Mouse (Mus musculus): Measurements from ENCODE around the gene Ncoa5.

The Ncoa5 gene

GRCm38 (mm10) chr2:165043729-165044128 lies 9.1 kb upstream of the Ncoa5 start:
- no peak for DNase-seq

GRCm38 (mm10) chr2:165043090-165043636 lies 8.5 kb upstream of the Ncoa5 start:
- peak; percentile 78 for DNase-seq

GRCm38 (mm10) chr2:165042126-165042525 lies 7.5 kb upstream of the Ncoa5 start:
- no peak for DNase-seq

GRCm38 (mm10) chr2:165037415-165037814 lies 2.7 kb upstream of the Ncoa5 start:
- no peak for DNase-seq

GRCm38 (mm10) chr2:165035058-165035431 lies 378 bp upstream of the Ncoa5 start:
- DNase-seq = no peak

GRCm38 (mm10) chr2:165033306-165033705 lies 1.4 kb downstream of the Ncoa5 start:
- no peak for DNase-seq

GRCm38 (mm10) chr2:165032533-165032932 lies 2.1 kb downstream of the Ncoa5 start:
- DNase-seq = no peak

GRCm38 (mm10) chr2:165027163-165027562 lies 7.5 kb downstream of the Ncoa5 start:
- no peak for DNase-seq

GRCm38 (mm10) chr2:165020490-165020889 lies 14.2 kb downstream of the Ncoa5 start:
- DNase-seq = no peak

- DNase-seq = no peak
These were observed 19.7 kb downstream of the Ncoa5 start for GRCm38 (mm10) chr2:165014935-165015334.

GRCm38 (mm10) chr2:165010351-165010750 lies 24.3 kb downstream of the Ncoa5 start:
- no peak for DNase-seq

GRCm38 (mm10) chr2:165009581-165009980 lies 25.1 kb downstream of the Ncoa5 start:
- DNase-seq = no peak

GRCm38 (mm10) chr2:165009161-165009560 lies 25.5 kb downstream of the Ncoa5 start:
- no peak for DNase-seq

GRCm38 (mm10) chr2:165007986-165008385 lies 26.7 kb downstream of the Ncoa5 start:
- DNase-seq = no peak

- no peak for DNase-seq
These were observed 27.9 kb downstream of the Ncoa5 start for GRCm38 (mm10) chr2:165006813-165007212.

- no peak for DNase-seq
These were observed 30.4 kb downstream of the Ncoa5 start for GRCm38 (mm10) chr2:165004237-165004636.

GRCm38 (mm10) chr2:165003108-165003507 lies 31.6 kb downstream of the Ncoa5 start:
- DNase-seq = no peak

GRCm38 (mm10) chr2:165001958-165002357 lies 32.7 kb downstream of the Ncoa5 start:
- DNase-seq = no peak

- peak; percentile 33 for DNase-seq
These were observed 36.8 kb downstream of the Ncoa5 start for GRCm38 (mm10) chr2:164997721-164998428.

- DNase-seq = peak; percentile 26
These were observed 37.6 kb downstream of the Ncoa5 start for GRCm38 (mm10) chr2:164996848-164997720.

- no peak for DNase-seq
These were observed 38.7 kb downstream of the Ncoa5 start for GRCm38 (mm10) chr2:164995976-164996375.

- DNase-seq = no peak
These were observed 39.8 kb downstream of the Ncoa5 start for GRCm38 (mm10) chr2:164994659-164995428.

GRCm38 (mm10) chr2:164994156-164994555 lies 40.5 kb downstream of the Ncoa5 start:
- no peak for DNase-seq

Measured in embryo, embryonic 11 days (tissue).